Comparison of ENCODE assay signal across 10 mouse cellular contexts in the genomic region with DNA sequence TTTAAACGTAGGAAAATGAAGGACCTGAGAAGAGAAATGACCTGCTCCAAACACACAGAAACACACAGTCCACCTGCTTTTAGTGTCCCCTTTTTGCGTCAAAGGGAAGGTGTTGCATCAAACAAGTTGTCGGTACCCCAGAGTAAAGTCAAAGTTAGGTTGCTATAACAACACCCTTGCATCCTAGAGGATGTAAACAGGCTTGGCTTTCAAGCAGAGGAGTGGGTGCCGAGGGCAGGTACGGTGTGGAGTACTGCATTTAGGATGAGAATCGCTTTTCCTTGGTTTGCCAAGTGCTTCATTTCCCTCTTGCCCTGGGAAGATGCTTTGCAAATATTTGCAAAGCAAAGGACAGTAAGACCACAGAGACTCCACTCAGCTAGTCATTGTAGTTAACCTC. TPM values are rescaled to one million over a fixed set of nuclear protein-coding genes. Genes with fewer than 3 reads are reported as not detected.
DNase-seq lines count a peak whose midpoint lies in the region; ATAC-seq lines count a peak whose summit lies in the region.
"Had no signal": no experiment of that assay in that cellular context is flagged by ENCODE, and none has a peak within 500 bp of the region (broad histone marks: within the 10 kb centered on the region; RNA-seq: fewer than 3 reads in every experiment).

No protein-coding gene starts in this region.

- H3K4me1 ChIP-seq in heart, embryonic 11.5 days (ENCODE audit: control insufficient read depth, insufficient read depth, low read length) = peaks cover 17% of the 10 kb centered on the region
- peaks cover 48% of the 10 kb centered on the region for H3K4me1 ChIP-seq in lung, embryonic 16.5 days (replicated peaks; ENCODE audit: control insufficient read depth, insufficient read depth, low read length)
- H3K4me1 ChIP-seq in hindbrain, embryonic 11.5 days (replicated peaks; ENCODE audit: control insufficient read depth, insufficient read depth, low read length) = peaks cover 3% of the 10 kb centered on the region; the same call in 1 of the 2 replicates
- H3K4me1 ChIP-seq in neural tube, embryonic 12.5 days = peaks cover 25% of the 10 kb centered on the region

- H3K27ac ChIP-seq in heart, embryonic 11.5 days (ENCODE audit: low read depth, low read length) = no peak overlapping the region
- H3K27ac ChIP-seq in lung, embryonic 16.5 days (ENCODE audit: low read length) = no peak overlapping the region; the same call in 1 of the 2 replicates
- H3K27ac ChIP-seq in hindbrain, embryonic 11.5 days (ENCODE audit: low read depth, low read length) = no peak overlapping the region
- no peak overlapping the region for H3K27ac ChIP-seq in neural tube, embryonic 12.5 days
- H3K27ac ChIP-seq: macrophage had no signal

- 0 out of 2 replicates have a peak, but pooled peaks cover 4% of the 10 kb centered on the region for H3K27me3 ChIP-seq in heart, embryonic 11.5 days (ENCODE audit: control insufficient read depth, insufficient read depth, low read length)
- H3K27me3 ChIP-seq in lung, embryonic 16.5 days (ENCODE audit: control insufficient read depth, insufficient read depth, low read depth, low read length) = no peaks in the 10 kb centered on the region
- no peaks in the 10 kb centered on the region for H3K27me3 ChIP-seq in hindbrain, embryonic 11.5 days (ENCODE audit: control insufficient read depth, insufficient read depth, low read length)
- H3K27me3 ChIP-seq in neural tube, embryonic 12.5 days (replicated peaks) = no peaks in the 10 kb centered on the region

- no peak overlapping the region for H3K9ac ChIP-seq in heart, embryonic 11.5 days (ENCODE audit: low read depth, low read length)
- H3K9ac ChIP-seq in lung, embryonic 16.5 days (ENCODE audit: low read length) = peak overlapping the region; percentile 5; the same call in 1 of the 2 replicates
- no peak overlapping the region for H3K9ac ChIP-seq in hindbrain, embryonic 11.5 days (ENCODE audit: low read depth, low read length)
- H3K9ac ChIP-seq in neural tube, embryonic 12.5 days = no peak overlapping the region

- H3K9me3 ChIP-seq in heart, embryonic 11.5 days (replicated peaks; ENCODE audit: control insufficient read depth, low read length) = no peaks in the 10 kb centered on the region
- no peaks in the 10 kb centered on the region for H3K9me3 ChIP-seq in lung, embryonic 16.5 days (ENCODE audit: control insufficient read depth, low read length)
- H3K9me3 ChIP-seq in hindbrain, embryonic 11.5 days (ENCODE audit: control insufficient read depth, low read length) = no peaks in the 10 kb centered on the region
- no peaks in the 10 kb centered on the region for H3K9me3 ChIP-seq in neural tube, embryonic 12.5 days

- H3K4me3 ChIP-seq in heart, embryonic 11.5 days (ENCODE audit: low read depth, low read length) = no peak overlapping the region
- H3K4me3 ChIP-seq in lung, embryonic 16.5 days (ENCODE audit: low read length) = peak overlapping the region; percentile 89
- no peak overlapping the region for H3K4me3 ChIP-seq in hindbrain, embryonic 11.5 days (ENCODE audit: low read depth, low read length)
- H3K4me3 ChIP-seq in neural tube, embryonic 12.5 days = no peak overlapping the region
- H3K4me3 ChIP-seq: erythroblast, embryonic 14.5 days had no signal

- no peaks in the 10 kb centered on the region for H3K36me3 ChIP-seq in heart, embryonic 11.5 days (ENCODE audit: control insufficient read depth, insufficient read depth, low read length)
- H3K36me3 ChIP-seq in lung, embryonic 16.5 days (ENCODE audit: control insufficient read depth, insufficient read depth, low read length) = no peaks in the 10 kb centered on the region
- H3K36me3 ChIP-seq in hindbrain, embryonic 11.5 days (ENCODE audit: control insufficient read depth, insufficient read depth, low read length) = no peaks in the 10 kb centered on the region
- no peaks in the 10 kb centered on the region for H3K36me3 ChIP-seq in neural tube, embryonic 12.5 days

- H3K4me2 ChIP-seq in heart, embryonic 11.5 days = peak overlapping the region; percentile 0
- peak overlapping the region; percentile 89 for H3K4me2 ChIP-seq in lung, embryonic 16.5 days (ENCODE audit: low read depth, low read length)
- H3K4me2 ChIP-seq in hindbrain, embryonic 11.5 days (replicated peaks; ENCODE audit: low read depth, low read length) = 0 out of 2 replicates have a peak overlapping the region, but pooled peaks have one; percentile 6
- H3K4me2 ChIP-seq in neural tube, embryonic 12.5 days (replicated peaks) = peak overlapping the region; percentile 86

- ATAC-seq in heart, embryonic 11.5 days (replicated peaks; ENCODE audit: insufficient number of reproducible peaks, low FRiP score, low TSS enrichment) = no peak
- no peak for ATAC-seq in lung, embryonic 16.5 days (ENCODE audit: low read depth)
- ATAC-seq in hindbrain, embryonic 11.5 days (ENCODE audit: low FRiP score) = no peak
- ATAC-seq in neural tube, embryonic 12.5 days (ENCODE audit: low FRiP score, low read depth) = no peak

- 36% methylated on average over 6 of the region's 6 CpGs for WGBS in heart, embryonic 11.5 days (ENCODE audit: insufficient replicate concordance)
- 32% methylated on average over 6 of the region's 6 CpGs for WGBS in lung, embryonic 16.5 days
- WGBS in hindbrain, embryonic 11.5 days = 20% methylated on average over 6 of the region's 6 CpGs
- 22% methylated on average over 6 of the region's 6 CpGs for WGBS in neural tube, embryonic 12.5 days

- no peak for DNase-seq in heart, adult 11 months
- DNase-seq in lung, adult 18-20 months = no peak
- no peak for DNase-seq in hindbrain, embryonic 11.5 days (ENCODE audit: low spot score)
- DNase-seq in frontal cortex, postnatal 14 days (ENCODE audit: low spot score in 2 of 2) = no peak
- no peak for DNase-seq in spleen, postnatal 10 days (ENCODE audit: low spot score in 2 of 2)

RNA-seq across cellular contexts. Expression of a gene that starts 3.3 kb away (rescaled TPM):
- polyA plus RNA-seq in heart, embryonic 11.5 days (2014; fragmentation: Nextera tagmentation; extraction: Ambion mirVana) = 16.3 and 18.5 TPM in 2 replicates
- 49.0 and 56.2 TPM in 2 replicates for polyA plus RNA-seq in lung, embryonic 16.5 days (2015; fragmentation: Nextera tagmentation; extraction: Ambion mirVana)
- polyA plus RNA-seq in hindbrain, embryonic 11.5 days (2014; fragmentation: Nextera tagmentation; extraction: Ambion mirVana) = 32.7 and 34.1 TPM in 2 replicates
- 42.1 and 43.5 TPM in 2 replicates for polyA plus RNA-seq in neural tube, embryonic 12.5 days (2016; fragmentation: Nextera tagmentation; extraction: Ambion mirVana)
- polyA plus RNA-seq: erythroblast, embryonic 14.5 days had no signal

Comparison
In these comparisons a context has a peak if more than half of its experiments do, and no peak if none do; other contexts are left out.
1. H3K4me2 ChIP-seq: peak in every context shown above with its lines; median percentile 89 in lung, embryonic 16.5 days; 86 in neural tube, embryonic 12.5 days; 6 in hindbrain, embryonic 11.5 days; 0 in heart, embryonic 11.5 days.